Mouse (Mus musculus) layer of hippocampus, postnatal 10 days (tissue): ENCODE data around the gene Trim14. TPM values are rescaled to one million over a fixed set of nuclear protein-coding genes. Genes with fewer than 3 reads are reported as not detected.

ENCODE experiments used
- DNase-seq, 2 experiments: peaks; one replicate each; pipeline ENCODE4 v3.0.0; 2021; ENCODE audit warnings: low spot score in 2 of 2
- total RNA-seq, 2 experiments: library from RNA; stranded (reverse); gene quantifications; 2 replicates each; pipeline ENCODE4 v1.2.3; 2021

The Trim14 gene
- total RNA-seq, 2 experiments from 2014 or later = 0.62 to 0.69 TPM

- DNase-seq = no peak
Observed at GRCm38 (mm10) chr4:46532511-46532910, 3.4 kb downstream of the Trim14 start.

GRCm38 (mm10) chr4:46529722-46530121 lies 6.2 kb downstream of the Trim14 start:
- DNase-seq = no peak

- no peak for DNase-seq
Observed at GRCm38 (mm10) chr4:46527558-46527926, 8.4 kb downstream of the Trim14 start.

- DNase-seq = no peak
Observed at GRCm38 (mm10) chr4:46526798-46527557, 9.0 kb downstream of the Trim14 start.

GRCm38 (mm10) chr4:46526226-46526625 lies 9.7 kb downstream of the Trim14 start:
- no peak for DNase-seq

- DNase-seq = no peak
Observed at GRCm38 (mm10) chr4:46523324-46523723, 12.6 kb downstream of the Trim14 start.

GRCm38 (mm10) chr4:46521457-46521856 lies 14.5 kb downstream of the Trim14 start:
- DNase-seq = no peak

- DNase-seq = no peak
Observed at GRCm38 (mm10) chr4:46520491-46520890, 15.4 kb downstream of the Trim14 start.

GRCm38 (mm10) chr4:46507736-46508460 lies 28.0 kb downstream of the Trim14 start:
- DNase-seq = peak; percentile 79 to 81

GRCm38 (mm10) chr4:46506801-46507610 lies 28.9 kb downstream of the Trim14 start:
- peak; percentile 93 to 96 for DNase-seq

GRCm38 (mm10) chr4:46505361-46506057 lies 30.4 kb downstream of the Trim14 start:
- DNase-seq = no peak

GRCm38 (mm10) chr4:46503881-46504280 lies 32.1 kb downstream of the Trim14 start:
- no peak for DNase-seq

- DNase-seq = no peak
Observed at GRCm38 (mm10) chr4:46502606-46503502, 33.1 kb downstream of the Trim14 start.

GRCm38 (mm10) chr4:46498976-46499375 lies 37.0 kb downstream of the Trim14 start:
- peak; percentile 46 to 62 for DNase-seq

- no peak for DNase-seq
Observed at GRCm38 (mm10) chr4:46498511-46498910, 37.4 kb downstream of the Trim14 start.

- peak; percentile 74 to 75 for DNase-seq
Observed at GRCm38 (mm10) chr4:46497286-46497892, 38.6 kb downstream of the Trim14 start.

GRCm38 (mm10) chr4:46495543-46495942 lies 40.4 kb downstream of the Trim14 start:
- no peak for DNase-seq

GRCm38 (mm10) chr4:46493071-46493470 lies 42.9 kb downstream of the Trim14 start:
- no peak for DNase-seq
